Mouse (Mus musculus): ENCODE results near the gene 4921524J17Rik. TPM values are rescaled to one million over a fixed set of nuclear protein-coding genes. Genes with fewer than 3 reads are reported as not detected.

The 4921524J17Rik gene
- total RNA-seq (2015) (33.6 and 42.2 TPM in 2 replicates), total RNA-seq (2017) (58.3 and 61.4 TPM in 2 replicates)

DNA sequence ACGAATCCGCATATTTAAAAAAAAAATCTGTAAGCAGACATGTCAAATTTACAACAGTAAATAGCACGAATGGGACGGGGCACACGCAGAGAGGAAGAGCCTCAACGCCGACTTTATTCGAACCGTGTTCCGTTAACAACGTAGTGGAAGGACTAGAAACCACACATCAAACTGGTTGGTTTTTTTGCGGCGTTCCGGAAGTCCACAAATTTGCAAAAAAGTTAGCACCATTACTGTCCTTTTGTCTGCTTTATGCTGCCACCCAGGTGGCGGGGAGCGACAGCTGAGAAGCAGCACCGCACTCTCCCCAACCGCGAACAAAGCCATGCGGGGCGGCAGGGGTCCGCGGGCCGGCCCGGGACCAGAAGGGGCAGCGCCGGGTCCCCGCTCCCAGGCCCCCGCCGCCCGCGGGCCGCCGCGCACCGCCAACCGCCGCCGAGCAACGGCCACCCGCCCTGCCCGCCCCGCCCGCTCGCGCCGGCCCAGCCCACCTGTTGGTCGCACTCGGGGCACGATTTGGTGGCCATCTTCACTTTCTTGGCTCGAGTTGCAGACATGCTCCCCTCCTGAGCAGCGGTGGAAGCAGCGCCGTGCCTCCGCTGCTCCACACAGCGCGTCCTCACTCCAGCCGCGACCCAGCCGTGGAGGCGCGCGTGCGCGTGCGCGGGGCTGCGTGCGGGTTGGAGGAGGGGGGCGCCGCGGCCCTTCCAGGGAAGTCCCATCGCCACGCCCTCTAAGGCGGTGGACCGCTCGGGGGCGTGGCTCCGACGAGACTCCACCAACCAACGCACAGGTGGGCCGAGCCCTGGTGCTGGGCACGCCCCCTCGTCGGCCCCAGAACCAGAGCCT lies at the start of gene 4921524J17Rik:
TSS of gene 4921524J17Rik (minus strand) at position 666 of the 849 bp plus-strand sequence.
- peak; percentile 95 for ATAC-seq (replicated peaks; ENCODE audit: poor library complexity)

DNA sequence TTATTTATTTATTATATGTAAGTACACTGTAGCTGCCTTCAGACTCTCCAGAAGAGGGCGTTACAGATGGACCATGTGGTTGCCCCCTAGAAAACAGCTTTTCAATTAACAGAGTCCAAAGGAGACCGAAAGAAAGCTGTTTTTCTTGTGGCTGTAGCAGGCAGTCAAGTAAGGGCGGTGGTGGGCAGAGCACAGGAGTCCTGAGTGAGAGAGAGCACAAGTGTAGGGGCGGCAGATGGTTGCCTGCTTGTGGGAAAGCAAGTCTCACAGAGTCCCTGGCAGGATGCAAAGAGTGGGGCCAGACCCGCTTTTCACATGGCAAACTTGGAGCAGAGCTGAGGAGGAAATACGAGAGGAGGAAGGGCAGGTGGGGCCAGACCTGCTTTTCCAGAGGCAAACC lies 49.8 kb upstream of the 4921524J17Rik start:
- no peak for ATAC-seq (replicated peaks; ENCODE audit: poor library complexity)

DNA sequence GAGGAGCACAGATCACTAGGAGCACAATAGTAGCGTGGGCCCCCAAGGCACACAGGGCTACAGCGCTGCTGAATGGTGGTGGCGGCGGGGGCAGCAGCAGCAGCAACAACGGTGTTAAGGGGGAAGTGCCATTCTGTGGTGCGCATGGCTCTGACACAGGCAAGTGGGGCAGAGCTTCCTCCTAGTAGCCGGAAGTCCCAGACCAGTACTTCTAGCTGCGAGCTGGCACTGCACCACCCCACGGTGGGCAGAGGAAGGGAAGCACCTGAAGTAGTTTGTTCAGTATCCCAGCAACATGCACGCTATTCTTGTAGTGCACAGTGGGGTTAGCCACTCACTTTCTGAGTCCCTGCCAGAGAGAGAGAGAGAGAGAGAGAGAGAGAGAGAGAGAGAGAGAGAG lies 49.3 kb upstream of the 4921524J17Rik start:
- ATAC-seq (replicated peaks; ENCODE audit: poor library complexity): peak; percentile 99

DNA sequence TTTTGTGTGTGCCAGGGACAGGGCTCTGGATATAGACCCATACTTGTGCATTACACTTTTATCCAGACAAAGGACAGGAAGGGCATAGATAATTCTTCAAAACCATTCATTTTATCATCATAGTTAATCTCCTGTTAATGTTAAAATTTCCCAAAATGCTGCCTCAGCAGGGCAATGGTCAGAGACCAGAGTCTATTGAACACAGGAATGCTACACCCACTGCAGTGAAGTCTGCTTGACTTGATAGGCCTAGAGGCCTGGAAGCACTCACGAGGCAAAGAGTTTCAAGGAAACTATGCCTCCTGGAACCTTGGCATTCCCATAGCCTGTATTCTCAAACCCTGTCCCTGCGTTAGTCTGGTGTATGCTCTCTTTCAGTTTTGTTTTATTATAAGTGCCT lies 47.1 kb upstream of the 4921524J17Rik start:
- no peak for ATAC-seq (replicated peaks; ENCODE audit: poor library complexity)

DNA sequence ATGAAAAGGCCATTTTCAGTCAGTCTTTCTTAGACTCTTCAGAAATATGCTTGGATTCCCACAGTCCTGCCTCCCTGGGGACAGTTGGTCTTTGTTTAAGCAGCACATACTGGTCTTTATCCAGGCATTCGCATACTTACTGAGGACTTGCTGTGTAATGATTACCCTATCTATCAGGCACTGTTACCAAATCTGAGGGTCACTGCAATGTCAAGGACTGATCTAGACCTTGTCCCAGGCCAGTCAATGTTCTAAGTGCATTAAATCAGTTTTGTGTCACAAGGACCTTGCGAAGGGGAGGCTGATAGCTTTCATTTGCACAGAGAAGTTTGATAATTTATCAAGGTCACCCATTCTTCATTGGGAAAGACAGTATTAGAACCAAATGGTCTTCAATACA lies 45.8 kb upstream of the 4921524J17Rik start:
- no peak for ATAC-seq (replicated peaks; ENCODE audit: poor library complexity)

DNA sequence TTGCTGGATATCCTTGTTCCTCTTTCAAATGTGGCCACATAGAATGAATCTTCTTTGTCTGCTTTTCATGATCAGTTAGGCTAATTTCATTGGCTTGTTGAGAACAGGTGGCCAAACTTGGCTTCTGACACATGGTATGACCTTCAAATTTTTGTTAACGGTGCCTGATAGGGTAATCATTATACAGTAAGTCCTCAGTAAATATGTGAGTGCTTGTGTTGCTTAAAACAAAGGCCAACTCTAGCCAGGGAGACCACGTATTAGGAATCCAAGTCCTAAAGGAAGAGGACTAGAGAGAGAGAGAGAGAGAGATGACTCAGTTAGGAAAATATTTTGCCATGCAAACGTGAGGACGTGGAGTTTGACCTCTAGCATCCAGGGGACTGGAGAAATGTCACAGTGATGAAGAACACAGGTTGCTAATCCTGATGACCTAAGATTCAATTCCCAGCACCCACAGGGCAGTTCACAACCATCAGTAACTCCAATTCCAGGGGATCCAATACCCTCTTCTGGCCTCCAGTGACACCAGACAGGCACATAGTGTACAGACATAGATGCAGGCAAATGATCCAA lies 44.4 kb upstream of the 4921524J17Rik start:
- no peak for ATAC-seq (replicated peaks; ENCODE audit: poor library complexity)

DNA sequence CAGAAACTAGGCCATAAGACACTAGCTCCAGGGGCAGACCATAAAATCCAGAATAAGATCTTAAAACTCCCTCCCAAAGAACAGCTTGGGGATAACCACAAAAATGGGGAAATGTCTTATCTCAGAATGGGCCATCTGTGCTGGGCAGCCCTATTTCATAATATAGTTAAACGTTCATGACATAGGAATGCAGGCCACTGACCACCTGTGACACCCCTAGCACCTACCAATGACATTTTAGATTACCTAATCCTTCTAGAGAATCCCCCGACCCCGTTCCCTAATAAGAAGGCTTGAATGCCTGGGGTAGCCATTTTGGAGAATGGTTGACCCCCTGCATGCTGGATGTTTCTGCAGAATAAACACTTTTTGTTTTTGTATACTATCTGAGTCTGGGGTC lies 42.3 kb upstream of the 4921524J17Rik start:
- ATAC-seq (replicated peaks; ENCODE audit: poor library complexity): peak; percentile 39; the same call in 1 of the 2 replicates

DNA sequence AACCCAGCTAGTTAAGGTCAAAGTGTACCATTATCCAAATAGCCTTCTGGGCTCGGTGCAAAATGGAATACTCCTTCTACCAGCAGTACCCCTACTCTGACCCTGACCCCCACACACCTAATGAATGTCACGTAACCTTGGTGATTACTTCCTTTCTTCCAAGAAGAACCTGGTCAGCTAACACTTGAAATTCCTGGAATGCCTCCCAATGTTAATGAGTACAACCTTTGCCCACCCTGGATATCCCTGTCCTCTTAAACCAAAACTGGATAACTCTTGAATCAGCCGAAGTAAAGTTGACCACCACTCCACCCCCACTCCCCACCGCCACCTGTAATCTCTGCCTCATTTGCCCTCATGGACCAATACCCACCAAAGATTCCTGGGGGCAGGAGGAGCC lies 40.6 kb upstream of the 4921524J17Rik start:
- no peak for ATAC-seq (replicated peaks; ENCODE audit: poor library complexity)

DNA sequence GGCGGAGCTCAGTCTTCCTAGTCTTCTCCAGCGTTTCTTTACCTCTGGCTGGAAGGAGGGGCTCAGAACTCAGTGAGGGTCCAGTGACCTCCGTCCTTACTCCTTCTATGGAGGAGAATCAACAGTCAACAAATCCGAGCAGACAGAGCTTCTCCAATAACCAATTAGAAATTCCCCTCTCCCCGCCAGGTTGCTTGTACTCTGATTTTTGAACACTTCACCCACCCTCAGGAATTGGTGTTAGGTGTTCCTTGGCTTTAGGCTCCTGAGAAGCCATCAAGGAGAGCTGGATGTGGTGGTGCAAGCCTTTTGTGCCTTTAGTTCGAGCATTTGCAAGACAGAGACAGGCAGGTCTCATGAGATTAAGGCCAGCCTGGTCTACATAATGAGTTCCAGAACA lies 40.2 kb upstream of the 4921524J17Rik start:
- ATAC-seq (replicated peaks; ENCODE audit: poor library complexity): no peak

DNA sequence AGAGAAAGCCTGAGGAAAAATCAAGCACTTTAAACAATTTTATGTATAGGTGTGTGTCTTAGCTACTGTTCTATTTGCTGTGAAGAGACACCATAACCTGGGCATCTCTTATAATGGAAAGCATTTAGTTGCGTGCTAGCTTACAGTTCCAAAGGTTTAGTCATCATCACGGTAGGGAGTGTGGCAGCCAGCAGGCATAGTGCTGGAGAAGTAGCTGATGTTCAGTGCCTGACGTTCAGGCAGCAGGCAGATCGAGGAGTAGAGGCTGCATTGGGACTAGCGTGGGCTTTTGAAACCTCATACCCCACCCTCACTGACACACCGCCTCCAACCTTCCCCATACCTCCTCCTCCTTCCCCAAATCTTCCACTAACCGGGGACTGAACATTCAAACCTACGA lies 38.1 kb upstream of the 4921524J17Rik start:
- no peak for ATAC-seq (replicated peaks; ENCODE audit: poor library complexity)

DNA sequence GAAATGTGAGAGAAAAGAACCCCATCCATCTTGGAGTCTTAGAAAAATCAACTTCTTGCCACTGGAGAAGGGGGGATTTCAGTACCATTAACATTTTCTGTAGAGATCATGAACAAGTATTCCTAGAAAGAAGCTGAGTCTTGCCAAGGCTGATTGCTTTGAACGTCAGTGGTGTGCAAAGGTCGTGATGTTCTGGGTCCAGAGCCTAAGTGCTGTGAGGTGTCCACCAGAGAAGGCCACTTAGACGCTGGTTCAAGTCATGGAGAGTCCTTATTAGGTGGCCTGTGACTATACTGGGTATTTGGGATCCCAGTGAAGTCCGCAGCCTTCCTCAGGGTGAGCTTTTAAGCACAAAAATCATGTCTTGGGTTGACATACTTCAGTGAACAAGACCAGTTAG lies 33.4 kb upstream of the 4921524J17Rik start:
- ATAC-seq (replicated peaks; ENCODE audit: poor library complexity): no peak

DNA sequence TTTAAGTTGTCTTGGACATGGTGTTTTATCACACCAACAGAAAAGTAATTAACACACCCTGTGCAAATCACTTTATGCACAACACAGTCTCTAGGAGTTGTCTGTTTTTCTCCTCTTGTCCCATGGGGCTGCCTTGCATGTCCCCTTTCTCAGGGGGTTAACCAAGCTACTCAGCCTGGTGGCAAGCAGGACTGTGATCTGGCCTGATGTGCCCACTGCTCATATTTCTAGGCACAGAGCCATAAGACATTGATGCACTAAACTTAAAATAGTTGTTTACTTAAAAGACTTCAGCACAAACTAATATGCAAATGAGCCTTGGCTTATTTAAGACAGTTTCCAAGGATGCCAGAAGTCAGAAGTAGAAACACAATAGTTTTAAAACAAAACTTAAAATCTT lies 31.7 kb upstream of the 4921524J17Rik start:
- no peak for ATAC-seq (replicated peaks; ENCODE audit: poor library complexity)

DNA sequence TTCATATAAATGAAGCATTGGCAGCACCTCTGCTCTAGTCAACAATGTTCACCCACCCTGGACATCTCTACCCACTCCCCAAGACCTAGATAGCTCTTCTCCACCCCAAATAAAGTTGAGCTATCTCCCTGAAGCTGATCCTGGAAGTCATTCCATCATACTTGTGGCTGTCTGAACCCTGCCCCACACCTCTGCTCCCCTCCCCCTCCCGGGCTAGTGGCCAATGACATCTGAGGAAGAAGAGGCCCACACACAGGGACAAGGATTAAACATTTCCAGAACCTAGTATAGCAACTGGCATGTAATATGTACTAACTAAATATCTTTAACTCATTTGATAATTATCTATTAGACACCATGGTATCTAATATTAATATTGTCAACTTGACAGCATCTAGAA lies 29.8 kb upstream of the 4921524J17Rik start:
- no peak for ATAC-seq (replicated peaks; ENCODE audit: poor library complexity)

DNA sequence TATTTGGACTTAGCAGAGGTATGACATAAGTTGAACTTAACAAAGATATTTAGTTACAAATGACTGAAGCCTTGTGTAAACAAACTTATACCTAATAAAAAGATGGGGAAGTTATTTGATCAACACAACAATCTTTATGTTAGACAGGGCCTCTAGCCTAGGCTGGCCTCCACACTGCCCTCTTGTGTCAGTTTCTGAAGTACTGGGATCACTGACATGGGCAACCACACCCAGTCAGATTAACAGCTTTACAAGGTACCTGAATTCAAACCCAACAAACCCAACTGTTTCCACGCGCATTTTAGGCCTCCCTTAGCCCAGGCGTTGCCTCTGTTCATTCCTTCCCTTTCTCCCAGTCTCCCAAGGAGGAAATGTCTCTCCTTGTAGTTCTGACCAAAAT lies 28.7 kb upstream of the 4921524J17Rik start:
- peak; percentile 59 for ATAC-seq (replicated peaks; ENCODE audit: poor library complexity)

DNA sequence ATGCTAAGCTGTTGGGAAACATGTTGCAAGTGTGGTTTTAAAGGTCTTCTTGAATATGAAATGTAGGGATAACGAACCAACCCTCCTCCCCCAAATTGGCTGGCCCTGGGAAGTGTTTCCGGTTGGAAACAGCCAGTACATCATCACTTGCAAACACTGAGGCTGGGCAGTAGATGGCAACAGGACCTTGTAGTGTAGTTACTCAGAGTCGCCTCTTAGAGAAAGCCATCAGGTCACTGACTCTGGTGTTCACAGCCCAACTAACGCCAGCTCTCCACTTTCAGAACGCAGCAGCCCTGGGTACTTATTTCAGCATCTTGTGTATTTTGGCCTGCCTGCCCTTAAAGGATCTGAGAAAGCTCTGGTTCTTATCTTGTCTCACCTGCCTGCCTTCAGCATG lies 28.2 kb upstream of the 4921524J17Rik start:
- ATAC-seq (replicated peaks; ENCODE audit: poor library complexity): no peak

DNA sequence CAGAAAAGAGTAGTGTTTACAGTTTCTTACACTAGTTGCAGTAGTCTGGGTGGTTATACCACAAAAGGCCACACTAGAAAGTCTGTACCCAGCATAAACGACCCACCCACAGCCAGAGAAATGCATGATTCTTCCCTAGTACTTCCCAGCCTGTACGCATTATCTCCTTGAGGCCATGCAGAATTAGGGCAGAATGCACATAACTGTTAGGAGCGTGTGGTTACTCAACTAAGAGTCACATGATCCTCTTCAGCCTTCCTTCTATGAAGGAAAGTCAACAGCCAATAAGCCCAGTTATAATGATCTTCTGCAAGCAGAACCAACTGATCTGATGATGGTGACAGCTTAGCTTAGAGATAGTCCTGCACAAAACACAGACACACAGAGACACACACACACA lies 26.9 kb upstream of the 4921524J17Rik start:
- ATAC-seq (replicated peaks; ENCODE audit: poor library complexity): peak; percentile 81

DNA sequence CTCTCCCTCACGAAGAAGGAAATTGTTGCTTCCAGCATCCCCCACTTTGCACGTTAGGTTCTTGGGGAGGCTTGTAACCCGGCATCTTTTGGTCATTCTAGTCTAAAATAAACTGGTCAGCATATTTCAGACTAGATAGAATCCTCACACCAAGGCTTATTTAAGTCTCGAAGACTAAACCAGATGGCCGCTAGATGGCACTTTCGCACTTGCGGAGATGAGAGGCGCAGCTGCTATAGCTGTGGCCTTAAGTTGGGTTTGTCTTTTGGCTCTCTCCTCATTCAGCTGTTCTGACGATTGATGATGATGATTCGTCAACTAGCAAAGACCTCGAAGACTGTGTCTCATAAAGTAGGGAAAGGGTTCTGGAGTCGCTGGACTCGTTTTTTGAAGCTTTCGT lies 23.9 kb upstream of the 4921524J17Rik start:
- ATAC-seq (replicated peaks; ENCODE audit: poor library complexity): peak; percentile 69

DNA sequence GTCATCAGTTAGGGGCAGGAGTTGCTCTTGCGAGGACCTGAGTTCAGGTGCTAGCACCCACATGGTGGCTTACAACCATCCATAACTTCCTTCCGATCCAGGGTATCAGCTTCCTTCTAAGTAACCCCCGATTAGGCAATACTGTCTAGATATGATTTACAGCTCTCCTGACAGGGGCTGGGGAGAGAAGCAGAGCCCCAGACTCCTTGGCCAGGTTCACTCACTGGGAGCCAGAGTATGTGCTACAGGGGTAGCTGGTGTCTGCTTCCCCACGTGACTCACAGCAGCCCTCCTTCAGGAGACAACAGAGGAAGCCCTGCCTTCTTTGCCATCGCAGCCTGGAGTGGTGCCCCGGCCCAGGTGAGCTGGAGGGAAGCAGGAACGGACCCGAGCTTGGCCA lies 22.1 kb upstream of the 4921524J17Rik start:
- ATAC-seq (replicated peaks; ENCODE audit: poor library complexity): no peak

DNA sequence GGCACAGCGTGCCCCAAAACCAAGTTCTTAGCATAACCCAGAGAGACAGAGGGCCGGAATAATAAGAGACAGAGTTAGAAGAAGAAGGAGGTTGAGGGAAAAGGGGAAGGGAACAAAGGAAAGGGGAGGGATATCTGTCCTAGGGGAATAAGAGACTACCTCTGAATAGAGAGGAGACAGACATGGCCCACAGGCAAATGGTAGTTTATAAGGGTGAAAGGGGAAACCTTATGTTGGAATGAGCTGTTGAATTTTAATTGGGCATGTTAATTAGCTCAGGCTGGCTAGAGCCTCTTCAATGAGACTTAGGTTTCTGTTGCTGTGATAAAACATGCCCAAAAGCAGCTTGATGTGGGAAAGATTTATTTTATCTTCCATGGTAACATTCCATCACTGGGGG lies 20.6 kb upstream of the 4921524J17Rik start:
- ATAC-seq (replicated peaks; ENCODE audit: poor library complexity): no peak

DNA sequence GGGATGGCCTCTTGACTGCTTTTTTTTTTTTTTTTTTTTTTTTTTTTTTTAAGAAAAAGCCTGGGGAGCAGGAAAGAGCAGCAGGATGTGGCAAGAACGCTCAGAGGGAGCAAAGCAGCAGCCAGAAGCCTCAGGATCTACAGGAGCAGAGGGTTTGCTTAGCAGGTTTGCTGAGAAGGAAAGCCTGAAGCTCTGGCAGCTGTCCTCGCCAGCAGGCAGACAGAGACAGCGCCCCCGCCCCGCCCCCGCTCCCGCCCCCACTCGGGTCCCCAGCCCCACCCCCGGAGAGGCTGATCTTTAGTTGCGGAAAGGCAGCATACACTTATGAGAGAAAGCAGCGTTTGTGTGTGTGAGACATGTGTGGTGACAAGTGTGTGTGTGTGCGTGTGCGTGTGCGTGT lies 19.7 kb upstream of the 4921524J17Rik start:
- peak; percentile 41 for ATAC-seq (replicated peaks; ENCODE audit: poor library complexity)

DNA sequence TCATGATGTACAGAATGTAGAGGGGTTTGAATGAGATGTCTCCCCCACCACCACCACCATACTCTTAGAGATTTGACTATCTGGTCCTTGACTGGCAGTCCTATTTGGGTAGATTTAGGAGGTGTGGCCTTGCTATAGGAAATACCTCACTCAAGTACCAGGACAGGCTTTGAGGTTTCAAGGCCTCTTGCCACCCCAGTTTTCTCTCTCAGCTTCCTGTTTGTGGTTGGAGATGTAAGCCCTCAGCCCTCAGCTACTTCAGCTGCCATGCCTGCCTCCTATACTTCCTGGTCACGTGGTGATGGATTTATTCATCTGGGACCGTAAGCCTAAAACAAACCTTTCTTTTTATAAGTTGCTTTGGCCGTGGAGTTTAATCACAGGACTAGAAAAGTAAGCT lies 17.7 kb upstream of the 4921524J17Rik start:
- ATAC-seq (replicated peaks; ENCODE audit: poor library complexity): peak; percentile 56

DNA sequence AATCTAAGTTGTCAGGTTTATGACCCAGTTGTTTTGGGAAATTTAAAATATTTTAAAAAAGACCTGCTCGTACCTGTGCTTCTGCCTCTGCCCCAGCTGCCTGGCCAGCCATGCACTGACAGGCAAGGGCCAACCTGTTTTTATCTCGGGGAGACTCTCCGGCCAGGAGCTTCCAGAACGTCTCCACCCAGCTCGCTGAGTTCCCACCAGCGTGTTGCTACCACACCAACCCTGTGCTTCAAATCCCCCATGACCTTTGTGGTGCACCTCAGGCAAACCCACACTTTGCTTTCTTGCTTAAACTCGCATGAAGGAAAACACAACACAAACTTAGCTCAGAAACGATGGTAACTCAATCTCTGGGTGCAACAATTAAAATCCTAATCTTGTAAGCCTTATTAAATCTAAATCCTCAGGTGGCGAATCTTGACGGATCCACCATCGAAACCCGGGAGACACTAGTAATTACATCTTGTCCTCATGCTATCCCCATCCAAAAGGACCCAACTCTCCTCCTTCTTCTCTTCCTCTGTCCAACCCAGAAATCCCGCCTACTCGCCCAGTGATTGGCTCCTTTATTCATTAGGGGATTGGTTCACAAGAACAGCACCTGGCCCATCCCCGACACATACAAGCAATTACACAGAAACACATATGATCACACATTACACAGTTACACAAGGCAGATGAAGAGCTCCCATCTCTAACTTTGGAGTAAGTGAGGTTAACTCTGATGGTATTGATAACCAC lies 13.5 kb upstream of the 4921524J17Rik start:
- no peak for ATAC-seq (replicated peaks; ENCODE audit: poor library complexity)

Data from megakaryocyte progenitor cell, adult 5-6 weeks (primary cell).